Mouse (Mus musculus): ENCODE results near the gene Ercc6.

- TF ChIP-seq CTCF (IDR thresholded peaks at IDR 0.05; ENCODE audit: extremely low read depth, insufficient read depth, low read length) (no peak), POLR2A (IDR thresholded peaks at IDR 0.05; ENCODE audit: extremely low read depth, insufficient read depth, low read length) (no peak)
Observed at GRCm38 (mm10) chr14:32546676-32547075, 33.4 kb downstream of the Ercc6 start.
